Mouse (Mus musculus): Measurements from ENCODE around the gene Cnp.

GRCm38 (mm10) chr11:100536466-100536865 lies 38.2 kb upstream of the Cnp start:
- TF ChIP-seq CTCF (IDR thresholded peaks at IDR 0.05; ENCODE audit: low read depth, low read length) (no peak), EP300 (IDR thresholded peaks at IDR 0.05; ENCODE audit: insufficient read depth, low read depth, low read length) (no peak), POLR2A (IDR thresholded peaks at IDR 0.05; ENCODE audit: insufficient read depth, low read length) (no peak)

Data from ES-Bruce4 (cell line).